Mouse (Mus musculus) liver, adult 2 months (tissue): ENCODE data around the gene Nudcd3.

Experiments used
- CTCF ChIP-seq: fragments of 200-500 bp; IDR thresholded peaks from 2 replicates; pipeline ENCODE4 v1.5.1; 2011; ENCODE audit warnings: low read depth, low read length, control low read depth
- POLR2A ChIP-seq: fragments of 200-500 bp; IDR thresholded peaks from 2 replicates; pipeline ENCODE4 v1.6.1; 2011; ENCODE audit warnings: low read length, control low read depth; ENCODE audit not compliant: insufficient read depth; ENCODE audit errors: extremely low read depth

GRCm38 (mm10) chr11:6123605-6124120 lies 76.6 kb downstream of the Nudcd3 start:
- TF ChIP-seq CTCF: no peak
- no peak for TF ChIP-seq POLR2A
